Mouse (Mus musculus) cerebellum, adult 18-20 months (tissue): ENCODE measurements around the gene Skp2.
"Not testable (repeated sequence)": the region's sequence is repeated elsewhere in the genome, so short reads cannot be mapped to it uniquely, and the experiment has no call there.

ENCODE experiments used
- DNase-seq, 2 experiments: peaks; one replicate each; pipeline ENCODE4 v3.0.0; 2021

Skp2 gene

DNA sequence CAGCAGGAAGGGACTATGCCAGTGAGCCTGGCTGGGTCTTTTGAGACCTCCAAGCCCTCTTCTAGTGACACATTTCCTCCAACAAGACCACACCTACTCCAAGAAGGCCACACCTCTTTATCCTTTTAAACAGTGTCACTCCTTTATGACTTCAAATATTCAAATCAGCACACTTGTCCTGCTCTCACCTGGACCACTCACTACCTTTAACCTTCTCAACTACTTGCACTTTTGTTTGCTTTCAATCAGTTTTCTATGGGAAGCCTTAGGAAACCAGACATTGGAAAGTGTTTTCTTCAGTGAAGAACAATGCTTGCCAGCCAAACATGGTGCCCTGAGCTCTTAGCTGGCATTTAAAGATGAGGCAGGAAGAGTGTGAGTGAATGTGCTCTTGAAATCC is at the start of gene Skp2:
Gene Skp2 (minus strand): TSS at position 101 of the 400 bp plus-strand sequence.
- DNase-seq: no peak

DNA sequence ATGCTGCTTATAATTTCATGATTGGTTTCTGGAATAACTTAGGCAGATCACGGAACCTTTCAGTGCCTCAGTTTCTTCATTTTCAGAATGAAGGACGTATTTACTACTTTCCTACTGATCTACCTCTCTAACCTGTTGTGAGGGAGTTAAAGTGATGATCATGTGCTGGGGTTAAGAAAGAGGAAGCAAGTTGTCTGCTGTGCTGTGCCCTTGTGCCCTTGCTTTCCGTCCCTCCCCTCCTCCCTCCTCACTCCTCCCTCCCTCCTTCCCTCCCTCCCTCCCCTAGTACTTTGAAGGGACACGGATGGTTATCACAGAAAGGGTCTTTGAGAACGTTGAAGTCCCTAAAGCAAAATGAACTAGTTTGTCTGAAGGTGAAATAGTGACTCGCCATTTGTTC is 43.2 kb upstream of the Skp2 start:
- DNase-seq: no peak

DNA sequence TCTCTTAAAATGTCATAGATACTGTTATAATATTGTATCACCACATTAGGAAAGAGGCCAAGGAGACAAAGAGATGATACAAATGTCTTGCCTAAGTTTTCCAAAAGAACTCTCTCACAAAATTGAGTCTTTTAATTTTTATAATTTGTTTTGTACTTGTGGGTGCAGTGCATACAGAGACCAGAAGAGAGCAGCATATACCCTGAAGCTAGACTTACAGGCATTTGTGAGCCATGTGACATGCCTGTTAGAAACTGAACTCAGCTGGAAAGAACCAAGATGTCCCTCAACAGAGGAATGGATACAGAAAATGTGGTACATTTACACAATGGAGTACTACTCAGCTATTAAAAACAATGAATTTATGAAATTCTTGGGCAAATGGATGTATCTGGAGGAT is 37.5 kb upstream of the Skp2 start:
- DNase-seq: not testable (repeated sequence)

DNA sequence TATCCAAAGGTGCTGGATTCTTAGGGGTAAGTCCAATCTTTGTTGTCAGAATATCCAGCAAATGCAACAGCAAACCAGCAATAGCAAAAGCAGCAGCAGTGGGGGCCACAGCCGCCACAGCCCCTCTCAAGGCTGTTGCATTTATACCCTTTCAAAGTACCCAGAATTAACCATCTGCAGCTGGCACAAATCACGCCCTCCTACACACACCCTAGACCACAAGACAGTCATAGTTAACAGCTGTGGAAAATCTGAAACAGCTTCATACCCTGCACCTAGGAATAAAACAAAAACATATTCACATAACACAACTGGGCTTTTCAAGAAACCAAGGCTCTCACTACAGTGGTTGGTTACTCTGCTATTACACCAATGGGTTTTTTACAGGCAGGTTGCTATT is 34.6 kb upstream of the Skp2 start:
- DNase-seq: no peak

DNA sequence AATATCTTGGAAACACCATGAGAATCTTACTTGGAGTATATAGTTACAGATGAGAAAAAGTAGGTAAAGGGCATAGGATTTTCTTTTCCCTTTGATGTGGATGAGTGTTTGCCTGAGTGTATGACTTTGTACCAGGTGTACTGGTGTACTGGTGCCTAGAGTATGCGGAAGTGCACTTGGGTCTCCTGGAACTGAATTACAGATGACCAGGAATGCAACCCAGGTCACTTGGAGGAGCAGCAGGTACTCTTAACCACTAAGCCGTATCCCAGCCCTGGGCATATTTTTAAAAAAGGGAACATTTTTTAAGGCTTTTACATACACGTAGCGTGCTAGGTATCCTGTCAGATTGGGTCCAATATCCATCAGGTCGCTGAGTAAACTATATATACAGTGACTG is 28.8 kb upstream of the Skp2 start:
- no peak for DNase-seq

DNA sequence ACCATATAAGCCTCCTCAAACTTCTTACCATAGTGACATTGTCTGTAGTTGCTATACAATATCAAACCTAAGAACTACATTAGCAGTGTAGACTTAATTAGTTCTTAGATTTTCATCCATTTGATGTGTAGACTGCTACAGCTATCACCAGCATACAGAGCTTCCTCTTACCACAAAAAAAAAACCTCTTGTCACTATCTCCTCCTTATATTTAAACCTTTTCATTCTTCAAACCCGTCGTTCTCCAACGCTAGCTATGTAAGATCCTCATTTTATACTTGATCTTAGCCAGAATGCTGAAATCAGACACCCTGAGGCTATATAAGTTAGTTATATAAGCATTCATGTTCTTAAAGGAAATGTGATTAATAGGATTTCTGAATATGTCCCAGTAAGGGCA is 21.8 kb upstream of the Skp2 start:
- DNase-seq: no peak

DNA sequence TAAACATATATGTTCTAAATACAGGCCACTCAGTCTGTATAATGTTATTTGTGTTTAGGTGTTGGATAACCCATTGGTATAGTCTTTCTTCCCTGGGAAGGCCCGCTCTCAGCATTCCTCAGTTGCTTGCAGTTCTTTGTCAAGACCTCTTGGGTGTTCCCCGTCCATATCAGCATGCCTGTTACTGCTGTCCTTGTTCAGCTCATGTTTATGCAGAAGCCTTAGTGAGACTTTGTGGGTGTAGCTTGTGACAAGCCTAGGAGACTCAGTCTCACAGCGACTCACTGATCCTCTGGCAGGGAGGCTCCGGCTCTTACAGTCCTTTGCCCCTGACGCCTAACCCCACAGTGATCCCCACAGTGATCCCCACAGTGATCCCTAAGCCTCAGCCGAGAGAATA is 8.9 kb upstream of the Skp2 start:
- DNase-seq: no peak

DNA sequence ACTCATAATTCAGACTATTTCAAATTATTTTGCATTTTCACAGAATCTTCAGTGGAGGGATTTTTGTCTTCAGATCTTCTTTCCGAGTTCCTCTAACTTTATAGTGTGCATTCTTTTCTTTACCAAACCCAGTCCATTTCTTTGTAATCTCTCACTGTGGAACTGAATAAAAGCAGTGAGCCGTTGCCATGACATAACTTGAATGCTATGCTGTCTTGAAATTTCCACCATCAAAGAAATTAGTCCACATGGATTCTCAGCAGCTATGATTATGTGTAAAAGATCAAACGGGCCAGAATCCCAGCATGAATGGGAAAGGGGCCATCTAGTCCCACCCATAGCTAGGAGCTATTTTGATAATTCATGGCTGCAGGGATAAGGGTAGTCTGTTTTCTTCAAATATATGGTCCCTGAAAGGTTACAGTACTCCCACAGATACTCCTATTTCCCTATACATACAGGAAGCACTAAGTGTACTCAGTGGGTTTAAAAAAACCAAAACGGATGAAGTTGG is 7.4 kb upstream of the Skp2 start:
- no peak for DNase-seq

DNA sequence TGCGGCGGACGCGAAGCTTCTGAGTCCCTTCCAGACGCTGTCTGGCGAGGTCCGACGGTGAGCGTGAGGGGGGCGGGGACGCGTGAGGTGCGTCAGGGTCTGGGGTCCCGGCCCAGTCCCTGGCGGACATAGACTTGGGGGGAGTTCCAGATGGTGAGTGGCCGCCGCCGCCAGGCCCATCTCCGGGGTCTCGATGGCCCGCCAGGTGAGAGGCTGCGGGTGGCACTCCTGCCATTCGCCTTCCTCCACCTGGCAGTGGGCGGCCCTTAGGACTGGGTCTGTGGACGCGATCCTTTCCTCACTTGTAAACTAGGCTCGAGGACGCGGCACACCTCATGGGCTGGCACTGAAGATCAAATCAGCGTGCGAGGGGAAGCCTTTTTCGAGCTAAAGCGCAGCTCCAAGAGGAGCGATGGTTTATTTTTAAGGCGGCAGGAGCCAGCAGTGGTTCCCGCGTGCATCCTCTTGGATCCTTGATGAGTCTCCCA is 14.5 kb downstream of the Skp2 start:
- DNase-seq: peak in 1 of 2 experiments; percentile 68

DNA sequence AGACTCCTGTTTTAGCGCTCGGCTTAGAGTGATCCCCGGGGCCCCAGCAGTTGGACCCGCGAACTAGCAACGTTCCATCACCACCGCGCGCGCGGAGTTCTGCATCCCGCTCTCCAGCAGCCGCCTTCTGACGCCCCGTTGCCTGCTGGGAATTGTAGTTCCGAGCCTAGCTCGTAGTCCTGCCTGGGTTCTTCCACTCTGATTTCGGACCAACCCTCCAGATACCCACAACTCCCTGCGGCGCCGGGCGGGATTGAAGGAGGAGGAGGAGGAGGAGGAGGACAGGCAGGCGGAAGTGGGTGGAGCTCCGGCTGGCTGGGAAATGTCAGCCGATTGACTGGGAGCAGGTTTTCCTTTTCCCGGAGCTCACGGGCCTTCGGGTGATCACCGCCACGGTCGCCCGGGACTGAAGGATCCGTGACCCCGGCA is 15.0 kb downstream of the Skp2 start, which contains the start of gene Lmbrd2:
Gene Lmbrd2 (plus strand): TSS at position 299 of the 429 bp plus-strand sequence.
- DNase-seq: peak; percentile 96 to 100

DNA sequence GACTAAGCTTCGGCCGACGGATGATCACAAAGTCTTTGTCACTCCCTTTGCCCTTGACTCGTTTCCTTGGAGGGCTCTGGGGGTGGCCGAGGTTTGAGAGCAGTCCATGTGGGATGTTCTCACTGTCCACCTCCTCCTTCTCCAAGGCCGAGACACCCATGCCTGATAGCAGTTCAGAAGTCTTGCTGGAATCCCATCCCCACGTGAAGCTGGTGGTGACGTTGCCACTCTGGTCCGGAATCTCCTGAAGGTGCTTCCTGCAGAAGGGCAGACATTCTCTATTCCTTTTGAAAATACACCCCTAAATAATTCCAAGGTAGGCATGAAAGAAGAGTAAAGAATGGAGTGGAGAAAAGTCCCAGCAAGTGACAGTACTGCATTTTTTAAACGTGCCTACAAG is 15.8 kb downstream of the Skp2 start:
- peak; percentile 17 to 26 for DNase-seq

DNA sequence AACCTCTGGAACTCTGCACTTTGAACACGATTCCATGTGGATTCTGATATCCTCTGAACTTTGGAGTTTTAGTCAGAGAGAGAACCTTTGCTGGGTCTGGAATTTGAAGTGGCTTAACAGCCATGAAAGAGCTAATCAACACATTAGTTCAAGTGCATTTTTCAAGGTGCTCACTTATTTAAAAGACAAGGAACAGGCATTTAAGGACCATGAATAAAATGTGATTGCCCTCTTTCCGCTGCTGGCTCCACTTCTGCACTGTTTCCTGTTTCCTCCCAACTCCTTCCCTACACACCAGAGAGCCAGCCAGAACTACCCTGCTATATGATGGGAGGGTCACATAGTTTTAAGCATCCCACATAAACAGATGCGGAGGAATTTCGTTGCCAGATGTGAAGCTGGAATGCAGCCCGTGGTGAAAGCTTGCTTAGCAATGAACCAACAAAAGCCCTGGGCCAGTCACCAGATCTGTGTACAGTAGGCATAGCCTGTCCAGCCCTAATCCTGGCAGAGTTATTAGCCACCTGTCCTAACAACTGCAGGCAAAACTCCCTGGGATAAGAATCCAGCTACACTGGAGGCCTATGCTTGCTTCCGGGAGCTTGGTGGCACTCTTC is 20.2 kb downstream of the Skp2 start:
- DNase-seq: no peak

DNA sequence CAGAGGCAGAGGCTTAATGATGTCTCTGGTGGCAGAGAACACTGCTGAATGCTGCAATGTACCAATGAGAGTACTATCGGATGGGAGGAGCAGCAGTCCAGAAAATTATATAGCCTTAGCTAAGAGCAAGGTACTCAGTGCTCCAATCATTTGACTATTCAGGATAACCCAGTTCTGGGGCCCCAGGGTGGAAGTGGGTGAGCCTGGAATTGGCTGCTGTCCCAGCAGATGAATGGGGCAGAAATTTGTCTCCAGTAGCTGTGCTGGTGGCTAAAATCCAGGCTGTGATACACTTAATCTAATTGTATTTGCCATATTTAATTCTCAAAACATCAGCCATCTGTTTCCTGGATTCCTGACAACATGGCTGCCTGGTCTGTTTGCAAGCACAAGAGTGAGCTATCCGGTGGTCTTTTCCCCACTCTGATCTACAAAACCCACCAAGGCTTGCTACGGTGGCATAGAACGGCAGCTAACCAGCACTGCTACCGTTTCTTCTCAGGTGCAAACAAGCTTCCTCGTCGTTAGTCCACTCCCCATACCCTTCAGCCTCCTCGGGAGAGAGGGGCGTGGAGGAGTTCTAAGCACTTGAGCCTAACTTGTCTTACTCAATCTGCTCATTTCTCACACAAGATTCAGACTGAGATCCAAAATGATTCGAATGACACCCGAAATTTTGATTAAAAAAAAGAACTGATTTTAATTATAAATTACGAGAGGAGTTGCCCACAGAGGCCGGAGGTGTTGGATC is 22.4 kb downstream of the Skp2 start:
- DNase-seq: peak; percentile 61 to 65

DNA sequence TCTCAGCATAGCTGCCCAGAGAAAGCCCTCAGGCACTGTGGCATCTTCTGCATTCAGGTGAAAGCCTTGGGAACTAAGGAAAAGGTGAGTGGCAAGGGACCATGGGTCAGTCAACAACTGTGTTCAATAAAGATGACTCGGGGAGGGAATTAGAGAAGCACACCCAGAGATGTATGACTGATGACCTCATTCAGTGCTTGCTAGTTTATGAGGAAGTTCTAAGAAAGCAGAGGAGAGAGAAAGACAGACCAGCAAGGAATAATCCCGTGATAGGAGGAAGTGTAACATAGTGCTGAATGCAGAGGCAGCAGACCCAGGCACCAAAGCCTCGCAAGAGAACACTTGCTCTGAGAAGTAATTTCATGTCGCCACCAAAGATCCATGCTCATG is 23.7 kb downstream of the Skp2 start:
- no peak for DNase-seq

DNA sequence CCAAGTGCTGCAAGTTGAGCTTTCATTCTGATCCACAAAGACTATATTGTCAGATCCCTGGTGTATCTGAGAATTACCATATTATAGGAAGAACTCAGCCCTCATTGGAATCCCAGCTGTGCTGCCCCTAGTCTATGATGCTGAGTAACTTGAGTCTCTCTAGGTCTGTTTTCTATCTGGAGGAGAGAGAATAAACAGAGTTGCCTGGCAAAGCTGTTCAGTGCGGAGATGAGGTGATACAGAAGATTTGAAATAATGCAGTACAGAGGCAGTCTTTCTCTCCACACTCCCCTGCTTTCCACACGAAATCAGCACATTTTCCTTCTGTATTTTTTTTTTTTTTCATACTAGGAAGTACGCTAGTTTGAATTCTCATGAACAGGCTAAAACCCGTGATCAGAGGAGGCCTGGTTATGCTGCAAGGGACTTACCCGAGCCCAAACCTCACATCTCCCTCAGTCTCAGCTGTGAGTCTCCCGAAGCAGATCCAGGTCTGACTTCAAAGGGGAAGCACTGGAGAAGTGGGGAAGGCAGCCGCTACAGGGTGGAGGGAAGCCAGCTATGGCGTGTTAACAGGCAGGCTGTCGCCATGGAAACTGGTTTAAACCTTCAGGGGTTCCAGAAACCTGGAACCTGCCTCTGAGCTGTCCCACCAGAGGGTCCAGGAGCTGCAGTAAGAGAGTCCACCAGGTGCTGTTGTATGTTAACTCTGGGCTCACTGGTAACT is 24.3 kb downstream of the Skp2 start:
- DNase-seq: no peak

DNA sequence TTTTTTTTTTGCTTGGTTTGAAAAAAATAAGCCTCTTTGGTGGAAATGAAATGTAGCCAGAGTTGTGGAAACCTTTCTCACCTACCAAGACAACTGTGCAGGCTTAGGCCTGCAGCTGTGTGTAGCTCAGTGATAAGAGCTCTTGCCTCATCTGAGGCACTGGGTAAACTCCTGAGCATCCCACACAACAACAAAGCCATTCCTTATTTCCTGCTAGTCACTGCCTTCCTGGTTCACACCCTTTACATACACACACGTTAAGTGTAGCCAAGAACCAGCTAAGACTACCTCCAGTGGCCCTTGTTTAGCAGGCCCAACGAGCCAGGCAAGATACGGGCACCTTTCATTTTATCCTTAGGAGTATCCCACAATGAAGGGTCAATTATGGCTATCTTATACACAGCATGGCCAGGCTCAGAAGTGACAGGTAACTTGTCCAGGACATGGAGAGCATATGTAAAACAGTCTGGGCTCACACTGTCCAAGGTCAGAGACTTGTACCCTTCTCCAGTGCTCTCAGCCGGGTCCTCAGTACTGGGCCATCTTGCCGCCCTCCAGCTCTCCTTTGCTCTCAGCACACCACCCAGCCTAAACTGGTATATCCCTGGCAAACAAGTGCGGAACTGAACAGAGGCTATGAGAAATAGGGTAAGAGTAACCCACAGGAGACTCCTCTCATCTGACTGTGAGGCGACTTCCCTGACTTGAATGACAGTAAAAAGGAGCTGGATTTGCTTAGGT is 28.0 kb downstream of the Skp2 start:
- no peak for DNase-seq

DNA sequence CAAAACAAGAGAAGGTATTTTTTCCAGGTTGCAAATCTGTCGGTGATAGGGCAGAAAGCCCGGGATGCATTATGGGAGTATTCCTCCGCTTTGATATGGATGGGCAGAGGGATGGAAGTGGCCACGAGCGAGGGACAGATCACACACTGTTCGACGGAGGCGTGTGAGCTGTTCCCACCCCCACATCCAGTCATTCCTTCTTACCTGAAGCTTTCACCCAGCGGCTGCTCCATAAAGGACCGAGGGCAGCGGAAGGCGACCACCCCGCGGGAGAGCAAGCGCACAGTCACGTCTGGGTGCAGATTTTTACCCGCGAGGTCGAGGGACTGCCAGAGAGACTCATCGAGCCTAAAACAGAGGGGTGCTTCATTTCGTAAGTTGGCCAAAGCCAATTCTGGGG is 30.4 kb downstream of the Skp2 start:
- no peak for DNase-seq

DNA sequence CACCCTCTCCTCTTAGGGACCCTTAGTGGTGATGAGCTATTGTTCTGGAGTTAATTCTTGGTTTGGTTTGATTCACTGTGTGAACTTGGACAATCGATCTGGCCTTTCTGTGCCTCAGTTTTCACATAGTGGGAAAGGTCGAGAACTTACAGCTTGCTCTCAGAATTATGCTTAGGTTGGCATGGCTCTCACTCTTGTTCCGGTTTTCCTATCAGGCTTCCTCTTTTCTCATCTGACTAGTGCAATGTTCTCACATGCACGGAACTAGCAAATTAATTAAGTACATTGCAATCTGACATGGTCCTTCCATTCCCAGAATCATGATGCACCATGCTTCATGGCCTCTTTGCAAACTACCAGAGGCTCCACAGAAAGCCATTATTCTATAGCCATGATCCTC is 32.2 kb downstream of the Skp2 start:
- DNase-seq: no peak

DNA sequence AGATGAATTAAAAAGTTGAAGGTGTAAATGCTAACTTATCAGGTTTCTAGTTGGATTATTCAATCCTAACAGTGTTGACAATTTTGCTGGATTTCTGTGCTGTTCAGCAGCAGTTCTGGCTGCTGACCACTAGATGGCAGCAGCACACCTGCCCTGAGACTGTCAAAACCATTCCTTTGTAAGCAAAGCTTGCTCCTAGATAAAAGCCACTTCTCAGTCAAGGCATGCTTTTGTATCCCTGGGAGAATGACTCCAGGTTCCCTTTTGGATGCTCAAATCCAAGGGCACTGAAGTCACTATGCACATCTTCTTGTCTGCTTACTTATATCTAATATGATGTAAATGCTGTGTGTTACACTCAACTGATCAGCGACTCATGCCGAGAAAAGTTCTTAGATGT is 35.1 kb downstream of the Skp2 start:
- peak; percentile 40 to 68 for DNase-seq

DNA sequence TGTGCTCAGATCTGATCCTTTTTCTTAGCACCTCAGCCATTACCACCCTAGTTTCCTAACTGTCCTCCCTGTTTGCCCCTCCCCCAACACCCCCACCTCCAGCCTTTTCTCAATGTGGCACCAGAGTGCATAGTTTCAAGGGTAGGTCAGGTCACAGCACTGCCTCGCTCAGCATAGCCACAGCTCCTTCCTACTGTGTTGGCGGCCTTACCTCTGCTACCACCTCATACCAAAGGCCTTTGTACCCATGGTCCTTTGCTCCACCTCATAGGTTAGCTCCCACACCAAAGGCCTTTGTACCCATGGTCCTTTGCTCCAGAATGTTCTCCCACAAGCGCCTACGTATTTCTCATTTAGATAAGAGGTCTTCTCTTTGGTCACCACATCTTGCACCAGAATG is 36.4 kb downstream of the Skp2 start:
- DNase-seq: no peak

DNA sequence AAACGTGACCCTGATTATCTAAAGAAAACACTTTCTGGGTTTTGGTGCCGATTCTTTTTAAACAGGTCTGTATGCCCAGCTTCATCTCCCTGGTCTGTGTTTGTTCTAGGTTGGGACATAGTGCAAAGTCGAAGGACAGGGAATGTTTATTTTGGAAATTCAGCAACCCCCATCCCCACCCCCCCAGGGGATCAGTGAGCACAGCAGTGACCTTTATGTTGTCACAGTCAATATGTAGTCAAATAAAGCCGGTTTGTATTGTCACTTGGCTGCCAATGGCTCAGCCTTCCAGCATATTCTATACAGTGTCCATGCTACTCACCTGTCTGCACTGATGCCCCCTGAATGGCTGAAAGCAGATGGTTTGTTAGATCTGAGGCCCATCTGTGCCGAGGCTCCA is 40.6 kb downstream of the Skp2 start:
- DNase-seq: no peak

DNA sequence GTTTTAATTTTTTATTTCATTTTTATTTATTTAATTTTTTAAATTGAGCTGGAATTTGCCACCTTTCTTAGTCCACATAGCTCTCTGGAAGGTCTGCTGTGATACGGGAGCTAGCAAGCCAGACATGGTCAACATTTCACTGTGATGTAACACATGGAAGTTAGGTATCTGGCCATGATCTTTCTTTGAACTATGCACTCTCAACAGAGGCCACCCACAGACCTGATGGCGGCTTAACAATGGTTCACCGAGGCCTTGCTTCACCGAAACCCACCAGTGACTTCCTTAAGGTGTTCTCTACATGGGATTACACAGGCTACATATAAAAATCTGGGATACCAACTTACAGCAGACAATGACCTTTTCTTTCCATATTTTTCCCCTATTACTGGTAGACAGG is 41.1 kb downstream of the Skp2 start:
- no peak for DNase-seq

DNA sequence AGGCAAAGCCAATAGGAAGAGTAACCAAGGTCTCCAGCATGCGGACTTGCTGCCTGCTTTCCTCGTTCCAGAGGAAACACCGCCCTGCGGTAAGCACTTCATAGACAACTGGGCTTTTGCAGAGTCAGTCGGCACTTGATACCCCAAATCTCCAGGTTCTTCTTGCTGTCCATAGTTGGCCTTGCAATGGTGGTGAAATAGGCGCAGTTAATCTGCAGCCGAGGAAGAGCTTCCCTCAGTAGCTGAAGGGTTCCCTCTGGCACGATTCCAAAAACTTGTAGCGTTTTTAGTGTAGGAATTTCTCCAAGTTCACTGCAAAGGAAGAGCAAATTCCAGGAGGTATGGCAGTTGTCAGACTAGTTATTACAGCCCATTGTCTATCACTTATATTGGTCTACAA is 41.7 kb downstream of the Skp2 start:
- DNase-seq: no peak
